Mouse (Mus musculus) G1E (cell line): ENCODE data around the gene Arhgap24. TPM values are rescaled to one million over a fixed set of nuclear protein-coding genes. Genes with fewer than 3 reads are reported as not detected.

Experiments
- ATAC-seq: 2 replicates; pipeline ENCODE4 v1.8.0; 2016; ENCODE audit warnings: mild to moderate bottlenecking; ENCODE audit not compliant: insufficient number of reproducible peaks, poor library complexity, low FRiP score, severe bottlenecking; ENCODE audit errors: extremely low read depth
- DNase-seq: peaks from one replicate; pipeline ENCODE4 v3.0.0; 2012; ENCODE audit warnings: low spot score
- H3K27me3 ChIP-seq: 2 replicates; pipeline ENCODE4 v1.6.1; 2012; ENCODE audit warnings: mild to moderate bottlenecking, low read length, inconsistent platforms; ENCODE audit not compliant: insufficient read depth
- H3K36me3 ChIP-seq: replicated peaks from 2 replicates; pipeline ENCODE3; 2012; ENCODE audit warnings: mild to moderate bottlenecking, inconsistent platforms
- H3K4me1 ChIP-seq: 2 replicates; pipeline ENCODE4 v1.6.1; 2012; ENCODE audit warnings: low read depth, low read length, inconsistent platforms, mixed read lengths; ENCODE audit not compliant: insufficient read depth
- H3K4me3 ChIP-seq: 2 replicates; pipeline ENCODE4 v1.5.1; 2012; ENCODE audit warnings: low read depth, mild to moderate bottlenecking, inconsistent platforms, low read length, moderate library complexity, mixed read lengths
- H3K9me3 ChIP-seq: replicated peaks from 2 replicates; pipeline ENCODE4 v1.6.1; 2012; ENCODE audit warnings: inconsistent platforms
- CTCF ChIP-seq: IDR thresholded peaks from 2 replicates; pipeline ENCODE4 v1.5.1; 2012; ENCODE audit warnings: low read depth, low read length, inconsistent platforms, mixed read lengths
- GATA1 ChIP-seq: IDR thresholded peaks from 2 replicates; pipeline ENCODE4 v1.6.1; 2012; ENCODE audit warnings: borderline replicate concordance, low read length, inconsistent platforms, mixed read lengths
- GATA2 ChIP-seq: IDR thresholded peaks from 2 replicates; pipeline ENCODE4 v1.6.1; 2012; ENCODE audit warnings: low read depth, low read length, inconsistent platforms, borderline replicate concordance
- POLR2AphosphoS5 ChIP-seq: IDR thresholded peaks from 2 replicates; pipeline ENCODE4 v1.6.1; 2012; ENCODE audit warnings: low read depth, low read length, inconsistent platforms; ENCODE audit not compliant: insufficient replicate concordance
- TAL1 ChIP-seq: conservative IDR thresholded peaks from 2 replicates; pipeline ENCODE4 v1.6.1; 2012; ENCODE audit warnings: low read depth, low read length, inconsistent platforms, mixed read lengths
- polyA plus RNA-seq: library from polyadenylated mRNA; stranded (reverse); fragments of >175 nt; gene quantifications from 2 replicates; pipeline ENCODE4 v1.2.3, GENCODE M21; 2012
- total RNA-seq, 2 experiments: library from RNA; stranded (forward) in 1 of 2; stranded (reverse) in 1 of 2; fragments of 200-1000 nt in 1 of 2; fragments of >200 nt in 1 of 2; fragmentation: Nextera tagmentation in 1 of 2; gene quantifications; 2 replicates each; pipeline ENCODE4 v1.2.3; 2014 to 2017

The Arhgap24 gene
- total and polyA plus RNA-seq, 3 experiments: 0.22 TPM; not detected in 2

GRCm38 (mm10) chr5:102793536-102793935 is 312.3 kb downstream of the Arhgap24 start:
- ATAC-seq: no peak
- H3K27me3 ChIP-seq: no peaks in the 10 kb centered on the region

GRCm38 (mm10) chr5:102801469-102801868 is 320.3 kb downstream of the Arhgap24 start:
- Histone ChIP-seq H3K4me3 (no peak overlapping the region), H3K9me3 (peaks cover 31% of the 10 kb centered on the region), H3K27me3 (no peaks in the 10 kb centered on the region), H3K4me1 (no peaks in the 10 kb centered on the region), H3K36me3 (no peaks in the 10 kb centered on the region)
- no peak for DNase-seq
- no peak for ATAC-seq
- no peak for TF ChIP-seq POLR2AphosphoS5
- TF ChIP-seq GATA2: no peak
- no peak for TF ChIP-seq TAL1
- no peak for TF ChIP-seq GATA1
- no peak for TF ChIP-seq CTCF

More at GRCm38 (mm10) chr5:102793536-102793935, 312.3 kb downstream of the Arhgap24 start:
- H3K4me3 ChIP-seq: no peak overlapping the region
- H3K4me1 ChIP-seq: no peaks in the 10 kb centered on the region
- no peak for DNase-seq
- no peak for TF ChIP-seq GATA1
- TF ChIP-seq POLR2AphosphoS5: no peak
- TF ChIP-seq TAL1: no peak
- TF ChIP-seq GATA2: no peak
- H3K9me3 ChIP-seq: peaks cover 36% of the 10 kb centered on the region
- H3K36me3 ChIP-seq: no peaks in the 10 kb centered on the region

GRCm38 (mm10) chr5:102802833-102803232 is 321.6 kb downstream of the Arhgap24 start:
- Histone ChIP-seq H3K4me1 (no peaks in the 10 kb centered on the region), H3K9me3 (peaks cover 34% of the 10 kb centered on the region), H3K4me3 (no peak overlapping the region), H3K36me3 (no peaks in the 10 kb centered on the region), H3K27me3 (no peaks in the 10 kb centered on the region)
- ATAC-seq: no peak
- TF ChIP-seq GATA1: no peak
- TF ChIP-seq TAL1: no peak
- TF ChIP-seq POLR2AphosphoS5: no peak
- no peak for TF ChIP-seq CTCF
- TF ChIP-seq GATA2: no peak
- DNase-seq: no peak

- TF ChIP-seq GATA1 (no peak), TAL1 (no peak), CTCF (no peak), POLR2AphosphoS5 (no peak), GATA2 (no peak)
- H3K4me3 ChIP-seq: no peak overlapping the region
- no peaks in the 10 kb centered on the region for H3K36me3 ChIP-seq
- DNase-seq (no peak), ATAC-seq (no peak)
- peaks cover 34% of the 10 kb centered on the region for H3K9me3 ChIP-seq
- no peaks in the 10 kb centered on the region for H3K27me3 ChIP-seq
- H3K4me1 ChIP-seq: no peaks in the 10 kb centered on the region
Observed at GRCm38 (mm10) chr5:102803675-102804074, 322.5 kb downstream of the Arhgap24 start.

GRCm38 (mm10) chr5:102807518-102807917 is 326.3 kb downstream of the Arhgap24 start:
- no peak for DNase-seq
- H3K27me3 ChIP-seq: no peaks in the 10 kb centered on the region
- TF ChIP-seq CTCF (no peak), POLR2AphosphoS5 (no peak), GATA1 (no peak), GATA2 (no peak), TAL1 (no peak)
- H3K4me1 ChIP-seq: no peaks in the 10 kb centered on the region
- peaks cover 31% of the 10 kb centered on the region for H3K9me3 ChIP-seq
- no peaks in the 10 kb centered on the region for H3K36me3 ChIP-seq
- ATAC-seq: no peak
- no peak overlapping the region for H3K4me3 ChIP-seq

GRCm38 (mm10) chr5:102810366-102810957 is 329.3 kb downstream of the Arhgap24 start:
- Histone ChIP-seq H3K27me3 (no peaks in the 10 kb centered on the region), H3K36me3 (no peaks in the 10 kb centered on the region), H3K4me1 (no peaks in the 10 kb centered on the region), H3K9me3 (peaks cover 32% of the 10 kb centered on the region), H3K4me3 (no peak overlapping the region)
- DNase-seq: no peak
- ATAC-seq: no peak
- TF ChIP-seq CTCF (no peak), GATA1 (no peak), GATA2 (no peak), POLR2AphosphoS5 (no peak), TAL1 (no peak)
